Mouse (Mus musculus) liver, adult 2 months (tissue): ENCODE measurements at regions not wholly inside any gene's neighbourhood (a gene's known extent, or its start where the extent isn't known, plus 50 kb on each side); places are given as distances from the start of the nearest gene placed in this dataset.

Experiments used
- DNase-seq: peaks from one replicate; pipeline ENCODE4 v3.0.0-alpha.2; 2011; ENCODE audit warnings: low read depth, low spot score; ENCODE audit errors: extremely low read depth
- H3K27ac ChIP-seq: fragments of 200-500 bp; replicated peaks from 2 replicates; pipeline ENCODE4 v1.5.1; 2012; ENCODE audit warnings: low read depth, mild to moderate bottlenecking, control low read depth, inconsistent platforms, low read length; ENCODE audit not compliant: insufficient read depth
- H3K27me3 ChIP-seq: fragments of 200-500 bp; 2 replicates; pipeline ENCODE4 v1.6.1; 2012; ENCODE audit warnings: mild to moderate bottlenecking, moderate library complexity, low read length, inconsistent platforms; ENCODE audit not compliant: control insufficient read depth, insufficient read depth
- H3K36me3 ChIP-seq: fragments of 200-500 bp; 2 replicates; pipeline ENCODE4 v1.6.1; 2012; ENCODE audit warnings: low read length, inconsistent platforms; ENCODE audit not compliant: control insufficient read depth, insufficient read depth
- H3K4me1 ChIP-seq: fragments of 200-500 bp; 2 replicates; pipeline ENCODE4 v1.6.1; 2011; ENCODE audit warnings: low read length; ENCODE audit not compliant: control insufficient read depth, insufficient read depth
- H3K4me3 ChIP-seq: fragments of 200-500 bp; 2 replicates; pipeline ENCODE4 v1.5.1; 2011; ENCODE audit warnings: low read depth, mild to moderate bottlenecking, control low read depth, low read length, moderate library complexity; ENCODE audit not compliant: insufficient read depth
- H3K79me2 ChIP-seq: fragments of 200-500 bp; 2 replicates; pipeline ENCODE4 v1.6.1; 2012; ENCODE audit warnings: inconsistent platforms, mild to moderate bottlenecking, low read length, moderate library complexity; ENCODE audit not compliant: control insufficient read depth, insufficient read depth
- H3K9ac ChIP-seq: fragments of 200-500 bp; 2 replicates; pipeline ENCODE4 v1.6.1; 2012; ENCODE audit warnings: low read depth, mild to moderate bottlenecking, control low read depth, inconsistent platforms, low read length
- CTCF ChIP-seq: fragments of 200-500 bp; IDR thresholded peaks from 2 replicates; pipeline ENCODE4 v1.5.1; 2011; ENCODE audit warnings: low read depth, low read length, control low read depth
- POLR2A ChIP-seq: fragments of 200-500 bp; IDR thresholded peaks from 2 replicates; pipeline ENCODE4 v1.6.1; 2011; ENCODE audit warnings: low read length, control low read depth; ENCODE audit not compliant: insufficient read depth; ENCODE audit errors: extremely low read depth
- WGBS: fragments of 180-500 bp; shearing (Covaris S2); methylation state at CpG from one replicate; pipeline ENCODE4 v1.1.7; 2018; 5-methylcytosine and 5-hydroxymethylcytosine counted together

GRCm38 (mm10) chr13:37628391-37629270 is 149.6 kb upstream of the Rreb1 start:
- Histone ChIP-seq H3K79me2 (no peaks in the 10 kb centered on the region), H3K9ac (no peak overlapping the region), H3K4me3 (no peak overlapping the region), H3K36me3 (no peaks in the 10 kb centered on the region; the same call in 1 of the 2 replicates), H3K27ac (no peak overlapping the region), H3K4me1 (peaks cover 21% of the 10 kb centered on the region), H3K27me3 (no peaks in the 10 kb centered on the region)
- 90% methylated on average over 16 of the region's 16 CpGs for WGBS
- no peak for DNase-seq
- TF ChIP-seq POLR2A (no peak), CTCF (no peak)

- H3K36me3 ChIP-seq, result no peaks in the 10 kb centered on the region; the same call in 1 of the 2 replicates
- WGBS, result 72% methylated on average over 6 of the region's 6 CpGs
- peaks cover 21% of the 10 kb centered on the region for H3K4me1 ChIP-seq
- no peak for DNase-seq
- H3K27me3 ChIP-seq, result no peaks in the 10 kb centered on the region
- H3K27ac ChIP-seq, result no peak overlapping the region
- no peak overlapping the region for H3K9ac ChIP-seq
- TF ChIP-seq POLR2A (no peak), CTCF (no peak)
- no peaks in the 10 kb centered on the region for H3K79me2 ChIP-seq
- H3K4me3 ChIP-seq, result no peak overlapping the region
Observed at GRCm38 (mm10) chr13:37629271-37629899, 148.8 kb upstream of the Rreb1 start.

- peak; percentile 30 for TF ChIP-seq CTCF
- no peak for TF ChIP-seq POLR2A
- H3K4me3 ChIP-seq, result no peak overlapping the region
- peak overlapping the region; percentile 57 for H3K9ac ChIP-seq
- peaks cover 11% of the 10 kb centered on the region for H3K4me1 ChIP-seq
- DNase-seq, result peak; percentile 98
- H3K36me3 ChIP-seq, result no peaks in the 10 kb centered on the region; the same call in 1 of the 2 replicates
- H3K27me3 ChIP-seq, result no peaks in the 10 kb centered on the region
- peak overlapping the region; percentile 94 for H3K27ac ChIP-seq
- 28% methylated on average over 5 of the region's 5 CpGs for WGBS
- no peaks in the 10 kb centered on the region for H3K79me2 ChIP-seq
Observed at GRCm38 (mm10) chr13:37632835-37633440, 145.3 kb upstream of the Rreb1 start.

GRCm38 (mm10) chr13:37636363-37636762 is 141.8 kb upstream of the Rreb1 start:
- Histone ChIP-seq H3K79me2 (no peaks in the 10 kb centered on the region), H3K36me3 (no peaks in the 10 kb centered on the region; the same call in 1 of the 2 replicates), H3K27ac (peak overlapping the region; percentile 84), H3K9ac (no peak overlapping the region), H3K4me3 (no peak overlapping the region), H3K4me1 (peaks cover 16% of the 10 kb centered on the region), H3K27me3 (no peaks in the 10 kb centered on the region)
- TF ChIP-seq CTCF, result no peak
- TF ChIP-seq POLR2A, result no peak
- WGBS, result 95% methylated on average over 4 of the region's 4 CpGs
- no peak for DNase-seq

GRCm38 (mm10) chr13:37637151-37637550 is 141.0 kb upstream of the Rreb1 start:
- no peak overlapping the region for H3K4me3 ChIP-seq
- H3K27me3 ChIP-seq, result no peaks in the 10 kb centered on the region
- peak overlapping the region; percentile 45; the same call in 1 of the 2 replicates for H3K9ac ChIP-seq
- DNase-seq, result peak; percentile 92
- H3K4me1 ChIP-seq, result peaks cover 16% of the 10 kb centered on the region
- WGBS, result 21% methylated on average over 10 of the region's 10 CpGs
- peak overlapping the region; percentile 94 for H3K27ac ChIP-seq
- TF ChIP-seq POLR2A (no peak), CTCF (no peak)
- no peaks in the 10 kb centered on the region for H3K36me3 ChIP-seq
- no peaks in the 10 kb centered on the region for H3K79me2 ChIP-seq
